Mouse (Mus musculus) MEL (cell line): ENCODE results near the gene Trank1. TPM values are rescaled to one million over a fixed set of nuclear protein-coding genes. Genes with fewer than 3 reads are reported as not detected.

ENCODE experiments used
- DNase-seq: peaks from one replicate; pipeline ENCODE4 v3.0.0; 2011; ENCODE audit warnings: low read depth, low spot score
- H3K27ac ChIP-seq: 2 replicates; pipeline ENCODE4 v1.5.1; 2012; ENCODE audit warnings: low read depth, mild to moderate bottlenecking, control low read depth, low read length, moderate library complexity; ENCODE audit not compliant: control insufficient read depth
- H3K27me3 ChIP-seq, 2 experiments: fragments of 150-350 bp in 1 of 2; sonication (generic) in 1 of 2; 2 replicates each; pipeline ENCODE4 v1.6.1; 2012; ENCODE audit warnings: low read length in 2 of 2, mild to moderate bottlenecking in 2 of 2, improper control_type of control experiment in 1 of 2, moderate library complexity in 1 of 2; ENCODE audit not compliant: insufficient read depth in 2 of 2, control insufficient read depth in 1 of 2
- H3K36me3 ChIP-seq, 2 experiments: 2 replicates each; pipeline ENCODE4 v1.6.1; 2012 to 2014; ENCODE audit warnings: low read length in 2 of 2, improper control_type of control experiment in 1 of 2, inconsistent platforms in 1 of 2, mild to moderate bottlenecking in 1 of 2; ENCODE audit not compliant: insufficient read depth in 2 of 2, control insufficient read depth in 1 of 2
- H3K4me1 ChIP-seq, 2 experiments: fragments of 150-350 bp in 1 of 2; sonication (generic) in 1 of 2; 2 replicates each; pipeline ENCODE4 v1.6.1; 2012; ENCODE audit warnings: low read length in 2 of 2, improper control_type of control experiment in 1 of 2, mild to moderate bottlenecking in 1 of 2; ENCODE audit not compliant: insufficient read depth in 2 of 2, control insufficient read depth in 1 of 2
- H3K4me3 ChIP-seq, 2 experiments: fragments of 150-350 bp in 1 of 2; sonication (generic) in 1 of 2; 2 replicates each; pipeline ENCODE4 v1.5.1; 2012; ENCODE audit warnings: low read depth in 2 of 2, low read length in 2 of 2, mild to moderate bottlenecking in 2 of 2, moderate library complexity in 2 of 2, control low read depth in 1 of 2, improper control_type of control experiment in 1 of 2; ENCODE audit not compliant: control insufficient read depth in 1 of 2, insufficient read depth in 1 of 2
- H3K79me2 ChIP-seq: 2 replicates; pipeline ENCODE4 v1.6.1; 2012; ENCODE audit warnings: mild to moderate bottlenecking, low read length, moderate library complexity; ENCODE audit not compliant: control insufficient read depth, poor library complexity, insufficient read depth
- H3K9ac ChIP-seq: 2 replicates; pipeline ENCODE4 v1.6.1; 2012; ENCODE audit warnings: low read depth, mild to moderate bottlenecking, control low read depth, low read length, moderate library complexity; ENCODE audit not compliant: control insufficient read depth, poor library complexity, severe bottlenecking
- H3K9me3 ChIP-seq: fragments of 150-350 bp; sonication (generic); replicated peaks from 2 replicates; pipeline ENCODE4 v1.6.1; 2012; ENCODE audit warnings: mild to moderate bottlenecking, low read length, improper control_type of control experiment, moderate library complexity; ENCODE audit not compliant: insufficient read depth
- BHLHE40 ChIP-seq: IDR thresholded peaks from 2 replicates; pipeline ENCODE4 v1.6.1; 2012; ENCODE audit warnings: low read depth, mild to moderate bottlenecking, inconsistent platforms, low read length, improper control_type of control experiment, borderline replicate concordance
- CHD1 ChIP-seq: IDR thresholded peaks from 2 replicates; pipeline ENCODE4 v1.6.1; 2012; ENCODE audit warnings: low read depth, mild to moderate bottlenecking, inconsistent platforms, low read length, improper control_type of control experiment
- CTCF ChIP-seq, 3 experiments: IDR thresholded peaks in 2 of 3; conservative IDR thresholded peaks in 1 of 3; 2 replicates each; pipeline ENCODE4 v1.5.1; 2011 to 2012; ENCODE audit warnings: low read length in 3 of 3, low read depth in 2 of 3, mild to moderate bottlenecking in 2 of 3, improper control_type of control experiment in 1 of 3, inconsistent platforms in 1 of 3, mixed read lengths in 1 of 3, moderate library complexity in 1 of 3; ENCODE audit not compliant: control insufficient read depth in 1 of 3, insufficient read depth in 1 of 3, poor library complexity in 1 of 3, severe bottlenecking in 1 of 3
- ELF1 ChIP-seq: IDR thresholded peaks from 2 replicates; pipeline ENCODE4 v1.6.1; 2014; ENCODE audit warnings: low read depth, mild to moderate bottlenecking, inconsistent platforms, low read length, improper control_type of control experiment, moderate library complexity
- HCFC1 ChIP-seq: IDR thresholded peaks from 2 replicates; pipeline ENCODE4 v1.6.1; 2012; ENCODE audit warnings: low read depth, mild to moderate bottlenecking, inconsistent platforms, low read length, improper control_type of control experiment, moderate library complexity
- JUND ChIP-seq: IDR thresholded peaks from 2 replicates; pipeline ENCODE4 v1.6.1; 2011; ENCODE audit warnings: low read depth, mild to moderate bottlenecking, improper control_type of control experiment, low read length
- MAFK ChIP-seq: IDR thresholded peaks from 2 replicates; pipeline ENCODE4 v1.6.1; 2011; ENCODE audit warnings: low read depth, mild to moderate bottlenecking, low read length, improper control_type of control experiment, borderline replicate concordance
- MAX ChIP-seq: IDR thresholded peaks from 2 replicates; pipeline ENCODE4 v1.6.1; 2011; ENCODE audit warnings: low read length, improper control_type of control experiment
- MAZ ChIP-seq: IDR thresholded peaks from 2 replicates; pipeline ENCODE4 v1.6.1; 2012; ENCODE audit warnings: low read depth, mild to moderate bottlenecking, inconsistent platforms, low read length, improper control_type of control experiment
- MYB ChIP-seq: IDR thresholded peaks from 2 replicates; pipeline ENCODE4 v1.6.1; 2011; ENCODE audit warnings: mild to moderate bottlenecking, low read depth, low read length, improper control_type of control experiment
- MYC ChIP-seq: IDR thresholded peaks from 2 replicates; pipeline ENCODE4 v1.6.1; 2011; ENCODE audit warnings: low read depth, mild to moderate bottlenecking, low read length, improper control_type of control experiment, moderate library complexity
- NRF1 ChIP-seq: IDR thresholded peaks from 2 replicates; pipeline ENCODE4 v1.6.1; 2014; ENCODE audit warnings: low read depth, mild to moderate bottlenecking, inconsistent platforms, low read length, improper control_type of control experiment, moderate library complexity; ENCODE audit not compliant: poor library complexity, insufficient read depth, severe bottlenecking
- POLR2A ChIP-seq, 2 experiments: IDR thresholded peaks; 2 replicates each; pipeline ENCODE4 v1.6.1; 2011 to 2012; ENCODE audit warnings: low read length in 2 of 2, mild to moderate bottlenecking in 2 of 2, control low read depth in 1 of 2, improper control_type of control experiment in 1 of 2, low read depth in 1 of 2, moderate library complexity in 1 of 2; ENCODE audit not compliant: control insufficient read depth in 1 of 2, insufficient read depth in 1 of 2, poor library complexity in 1 of 2
- POLR2AphosphoS2 ChIP-seq: IDR thresholded peaks from 2 replicates; pipeline ENCODE4 v1.6.1; 2011; ENCODE audit warnings: low read length, improper control_type of control experiment
- RCOR1 ChIP-seq: IDR thresholded peaks from 2 replicates; pipeline ENCODE4 v1.6.1; 2012; ENCODE audit warnings: low read depth, mild to moderate bottlenecking, inconsistent platforms, low read length, improper control_type of control experiment
- SIN3A ChIP-seq: IDR thresholded peaks from 2 replicates; pipeline ENCODE4 v1.6.1; 2012; ENCODE audit warnings: low read length, improper control_type of control experiment, inconsistent platforms
- TAL1 ChIP-seq: IDR thresholded peaks from 2 replicates; pipeline ENCODE4 v1.6.1; 2012; ENCODE audit warnings: mild to moderate bottlenecking, inconsistent platforms, low read length, moderate library complexity, mixed read lengths
- TBP ChIP-seq: IDR thresholded peaks from 2 replicates; pipeline ENCODE4 v1.8.0; 2011; ENCODE audit warnings: low read depth, low read length, improper control_type of control experiment
- UBTF ChIP-seq: IDR thresholded peaks from 2 replicates; pipeline ENCODE4 v1.6.1; 2012; ENCODE audit warnings: low read depth, mild to moderate bottlenecking, inconsistent platforms, low read length, improper control_type of control experiment, moderate library complexity, borderline replicate concordance; ENCODE audit not compliant: insufficient read depth
- USF1 ChIP-seq: IDR thresholded peaks from 2 replicates; pipeline ENCODE4 v1.6.1; 2014; ENCODE audit warnings: low read depth, mild to moderate bottlenecking, inconsistent platforms, low read length, improper control_type of control experiment, moderate library complexity
- USF2 ChIP-seq, 2 experiments: IDR thresholded peaks; 2 replicates each; pipeline ENCODE4 v1.6.1; 2011 to 2012; ENCODE audit warnings: improper control_type of control experiment in 2 of 2, low read length in 2 of 2, borderline replicate concordance in 1 of 2, inconsistent platforms in 1 of 2, low read depth in 1 of 2, mild to moderate bottlenecking in 1 of 2; ENCODE audit not compliant: insufficient read depth in 1 of 2
- ZMIZ1 ChIP-seq: IDR thresholded peaks from 2 replicates; pipeline ENCODE4 v1.6.1; 2012; ENCODE audit warnings: low read depth, mild to moderate bottlenecking, inconsistent platforms, low read length, improper control_type of control experiment, moderate library complexity
- ZNF384 ChIP-seq: IDR thresholded peaks from 2 replicates; pipeline ENCODE4 v1.6.1; 2012; ENCODE audit warnings: low read depth, mild to moderate bottlenecking, inconsistent platforms, low read length, improper control_type of control experiment
- polyA plus RNA-seq, 2 experiments: library from polyadenylated mRNA; stranded (reverse) in 1 of 2; unstranded in 1 of 2; fragments of >175 nt in 1 of 2; fragments of >200 nt in 1 of 2; gene quantifications; 2 replicates each; pipeline versions ENCODE4 v1.2.1 to v1.2.4; 2012; ENCODE audit warnings: low replicate concordance in 2 of 2, low read depth in 1 of 2; ENCODE audit not compliant: insufficient read length in 2 of 2, insufficient read depth in 1 of 2, missing spikeins in 1 of 2
- total RNA-seq: library from RNA; depleted of rRNA; stranded (reverse); fragments of 300-350 nt; gene quantifications from 2 replicates; pipeline ENCODE4 v1.2.3, GENCODE M21; 2012

The Trank1 gene
- total and polyA plus RNA-seq, 3 experiments: not detected

GRCm38 (mm10) chr9:111404346-111405079, 93.0 kb downstream of the Trank1 start:
- no peak overlapping the region for H3K27ac ChIP-seq
- H3K9me3 ChIP-seq: no peaks in the 10 kb centered on the region
- H3K36me3 ChIP-seq: no peaks in the 10 kb centered on the region
- no peaks in the 10 kb centered on the region for H3K4me1 ChIP-seq
- H3K79me2 ChIP-seq: no peaks in the 10 kb centered on the region
- H3K9ac ChIP-seq: no peak overlapping the region
- TF ChIP-seq MYB (no peak), ELF1 (no peak), USF1 (no peak)
- no peak overlapping the region for H3K4me3 ChIP-seq
- DNase-seq: no peak
- no peaks in the 10 kb centered on the region for H3K27me3 ChIP-seq

GRCm38 (mm10) chr9:111405080-111405428, 93.5 kb downstream of the Trank1 start:
- Histone ChIP-seq H3K9ac (no peak overlapping the region), H3K27me3 (no peaks in the 10 kb centered on the region), H3K4me1 (no peaks in the 10 kb centered on the region), H3K36me3 (no peaks in the 10 kb centered on the region), H3K27ac (no peak overlapping the region), H3K9me3 (no peaks in the 10 kb centered on the region)
- DNase-seq: no peak
- TF ChIP-seq TAL1: no peak
- no peak for TF ChIP-seq JUND
- no peak for TF ChIP-seq CTCF (IDR thresholded peaks at IDR 0.05 in 2 of 3, conservative IDR thresholded peaks at IDR 0.05 in 1 of 3; ENCODE audit: control insufficient read depth in 1 of 3, insufficient read depth in 1 of 3, low read depth in 2 of 3, low read length in 3 of 3, poor library complexity in 1 of 3, severe bottlenecking in 1 of 3)
- TF ChIP-seq NRF1: no peak
- TF ChIP-seq USF2 (IDR thresholded peaks at IDR 0.05; ENCODE audit: borderline replicate concordance in 1 of 2, insufficient read depth in 1 of 2, low read depth in 1 of 2, low read length in 2 of 2): no peak
- TF ChIP-seq ZNF384: no peak
- no peak for TF ChIP-seq POLR2AphosphoS2
- no peak for TF ChIP-seq MAX
- TF ChIP-seq, all 39 proteins: peak for 0
- Histone ChIP-seq H3K79me2 (no peaks in the 10 kb centered on the region), H3K4me3 (no peak overlapping the region)

GRCm38 (mm10) chr9:111408012-111408411, 96.5 kb downstream of the Trank1 start:
- H3K27ac ChIP-seq: no peak overlapping the region
- no peak overlapping the region for H3K9ac ChIP-seq
- TF ChIP-seq BHLHE40: no peak
- no peak for TF ChIP-seq MAZ
- no peak for TF ChIP-seq RCOR1
- TF ChIP-seq UBTF: no peak
- TF ChIP-seq ZMIZ1: no peak
- no peak for TF ChIP-seq HCFC1
- no peak for TF ChIP-seq MAFK
- TF ChIP-seq TBP: no peak
- no peak for TF ChIP-seq JUND
- no peak for TF ChIP-seq POLR2A (IDR thresholded peaks at IDR 0.05; ENCODE audit: control insufficient read depth in 1 of 2, insufficient read depth in 1 of 2, low read depth in 1 of 2, low read length in 2 of 2, poor library complexity in 1 of 2)
- no peak for TF ChIP-seq MYC
- no peak for TF ChIP-seq CHD1
- no peak for TF ChIP-seq USF1
- no peak for TF ChIP-seq SIN3A
- no peaks in the 10 kb centered on the region for H3K79me2 ChIP-seq
- no peaks in the 10 kb centered on the region for H3K36me3 ChIP-seq
- no peaks in the 10 kb centered on the region for H3K27me3 ChIP-seq
- no peak for DNase-seq
- H3K9me3 ChIP-seq: no peaks in the 10 kb centered on the region
- no peaks in the 10 kb centered on the region for H3K4me1 ChIP-seq
- H3K4me3 ChIP-seq: no peak overlapping the region
